Mouse (Mus musculus) testis, adult 2 months (tissue): ENCODE data around the gene Pid1.

Experiments used
- CTCF ChIP-seq: fragments of 200-500 bp; IDR thresholded peaks from 2 replicates; pipeline ENCODE4 v1.5.1; 2012; ENCODE audit warnings: low read depth, mild to moderate bottlenecking, inconsistent platforms, low read length, moderate library complexity; ENCODE audit not compliant: control insufficient read depth, insufficient read depth, insufficient replicate concordance
- POLR2A ChIP-seq: fragments of 200-500 bp; IDR thresholded peaks from 2 replicates; pipeline ENCODE4 v1.6.1; 2012; ENCODE audit warnings: low read depth, mild to moderate bottlenecking, inconsistent platforms, low read length, moderate library complexity; ENCODE audit not compliant: control insufficient read depth

DNA sequence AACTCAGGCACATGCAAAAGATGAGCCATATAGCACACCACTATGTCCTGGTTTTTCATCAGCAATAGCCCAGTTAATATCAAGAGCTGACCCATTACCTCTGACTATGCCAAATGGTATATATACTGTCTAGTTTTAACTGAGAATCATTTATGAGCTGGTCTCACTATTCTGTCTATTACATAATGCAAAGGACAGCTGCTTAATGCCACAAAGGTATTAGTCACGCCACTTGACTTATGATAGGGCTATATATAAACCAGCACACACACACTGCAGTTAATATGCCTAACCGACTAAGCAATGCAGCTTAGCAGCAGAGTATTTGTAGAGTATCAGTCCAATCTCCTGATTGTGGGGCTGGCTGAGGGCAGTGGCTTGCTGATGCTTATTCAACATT, 270.7 kb downstream of the Pid1 start:
- TF ChIP-seq CTCF (no peak), POLR2A (no peak)
